Mouse (Mus musculus) embryo, embryonic 10.5 days (tissue): Measurements from ENCODE around the gene Tnfrsf25.
A peak's percentile ranks its signal among the peaks of the same experiment; 100 is the strongest.

Experiments used
- DNase-seq: peaks from one replicate; pipeline ENCODE4 v3.0.0-alpha.2; 2015; ENCODE audit warnings: low spot score

Tnfrsf25 gene

GRCm38 (mm10) chr4:152115921-152116612 lies at the start of gene Tnfrsf25:
Gene Tnfrsf25 (plus strand): TSS chr4:152115934.
- DNase-seq: no peak

GRCm38 (mm10) chr4:152067280-152067679 lies 48.5 kb upstream of the Tnfrsf25 start:
- no peak for DNase-seq

GRCm38 (mm10) chr4:152068166-152068724 lies 47.5 kb upstream of the Tnfrsf25 start:
- no peak for DNase-seq

GRCm38 (mm10) chr4:152069245-152069644 lies 46.5 kb upstream of the Tnfrsf25 start:
- no peak for DNase-seq

- DNase-seq: no peak
Measured at GRCm38 (mm10) chr4:152070494-152071396, 45.0 kb upstream of the Tnfrsf25 start.

- peak; percentile 32 for DNase-seq
Measured at GRCm38 (mm10) chr4:152072121-152072601, 43.6 kb upstream of the Tnfrsf25 start, which contains the start of gene Plekhg5. Gene Plekhg5 (plus strand): TSS chr4:152072498.

- DNase-seq: no peak
Measured at GRCm38 (mm10) chr4:152072655-152073054, 43.1 kb upstream of the Tnfrsf25 start.

GRCm38 (mm10) chr4:152073715-152074114 lies 42.0 kb upstream of the Tnfrsf25 start:
- DNase-seq: no peak

GRCm38 (mm10) chr4:152074548-152074947 lies 41.2 kb upstream of the Tnfrsf25 start:
- DNase-seq: no peak

GRCm38 (mm10) chr4:152077191-152077590 lies 38.5 kb upstream of the Tnfrsf25 start:
- no peak for DNase-seq

GRCm38 (mm10) chr4:152078105-152078530 lies 37.6 kb upstream of the Tnfrsf25 start:
- DNase-seq: no peak

GRCm38 (mm10) chr4:152079261-152079660 lies 36.5 kb upstream of the Tnfrsf25 start:
- no peak for DNase-seq

GRCm38 (mm10) chr4:152079931-152080330 lies 35.8 kb upstream of the Tnfrsf25 start:
- DNase-seq: no peak

GRCm38 (mm10) chr4:152083611-152084220 lies 32.0 kb upstream of the Tnfrsf25 start:
- no peak for DNase-seq

- no peak for DNase-seq
Measured at GRCm38 (mm10) chr4:152084616-152085015, 31.1 kb upstream of the Tnfrsf25 start.

- no peak for DNase-seq
Measured at GRCm38 (mm10) chr4:152086505-152087210, 29.1 kb upstream of the Tnfrsf25 start.

GRCm38 (mm10) chr4:152087211-152088081 lies 28.3 kb upstream of the Tnfrsf25 start:
- DNase-seq: no peak

- DNase-seq: no peak
Measured at GRCm38 (mm10) chr4:152088133-152088532, 27.6 kb upstream of the Tnfrsf25 start.

- DNase-seq: no peak
Measured at GRCm38 (mm10) chr4:152088556-152089120, 27.1 kb upstream of the Tnfrsf25 start.

- DNase-seq: no peak
Measured at GRCm38 (mm10) chr4:152090191-152090590, 25.5 kb upstream of the Tnfrsf25 start.
